Mouse (Mus musculus): ENCODE measurements around the gene Ski.

Ski gene

DNA sequence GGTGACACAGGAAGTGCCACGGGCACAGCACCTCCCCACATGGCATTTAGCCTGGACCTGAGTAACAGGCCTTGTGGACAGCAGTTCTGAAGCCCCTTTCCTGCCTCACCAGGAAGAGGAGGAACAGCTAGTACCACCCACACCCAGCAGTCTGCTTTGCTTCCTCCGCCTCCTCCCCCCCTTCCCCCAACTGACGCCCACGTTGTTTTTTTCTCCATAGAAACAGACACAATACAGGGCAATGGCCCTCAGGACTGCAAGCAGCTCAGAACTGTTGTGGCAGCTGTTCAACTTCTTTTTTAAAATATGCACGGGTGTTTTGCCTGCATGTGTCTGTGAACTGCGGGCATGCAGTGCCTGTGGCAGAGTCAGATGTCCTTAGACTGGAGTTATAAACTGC, 44.1 kb downstream of the Ski start:
- peak; percentile 55 for DNase-seq (ENCODE audit: extremely low spot score, low spot score)

DNA sequence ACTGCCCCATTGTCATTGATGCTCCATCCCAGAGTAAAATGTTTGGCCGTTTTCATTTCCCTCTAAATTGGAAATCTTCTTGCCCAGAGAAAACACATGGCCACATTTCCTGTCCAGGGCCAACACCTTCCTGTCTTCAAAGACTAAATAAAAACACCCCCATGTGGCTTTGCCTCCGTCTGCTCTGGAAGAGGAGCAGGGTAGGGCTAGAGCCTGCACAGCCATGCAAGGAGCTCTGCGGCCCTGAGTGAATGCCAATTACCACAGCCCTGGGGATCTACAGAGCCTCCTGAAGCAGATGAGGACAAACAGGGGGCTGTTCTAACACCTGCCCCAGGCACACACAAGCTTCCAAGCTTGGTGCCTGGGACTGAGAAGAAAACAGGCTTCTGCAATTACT, 46.2 kb downstream of the Ski start:
- DNase-seq (ENCODE audit: extremely low spot score, low spot score): no peak

DNA sequence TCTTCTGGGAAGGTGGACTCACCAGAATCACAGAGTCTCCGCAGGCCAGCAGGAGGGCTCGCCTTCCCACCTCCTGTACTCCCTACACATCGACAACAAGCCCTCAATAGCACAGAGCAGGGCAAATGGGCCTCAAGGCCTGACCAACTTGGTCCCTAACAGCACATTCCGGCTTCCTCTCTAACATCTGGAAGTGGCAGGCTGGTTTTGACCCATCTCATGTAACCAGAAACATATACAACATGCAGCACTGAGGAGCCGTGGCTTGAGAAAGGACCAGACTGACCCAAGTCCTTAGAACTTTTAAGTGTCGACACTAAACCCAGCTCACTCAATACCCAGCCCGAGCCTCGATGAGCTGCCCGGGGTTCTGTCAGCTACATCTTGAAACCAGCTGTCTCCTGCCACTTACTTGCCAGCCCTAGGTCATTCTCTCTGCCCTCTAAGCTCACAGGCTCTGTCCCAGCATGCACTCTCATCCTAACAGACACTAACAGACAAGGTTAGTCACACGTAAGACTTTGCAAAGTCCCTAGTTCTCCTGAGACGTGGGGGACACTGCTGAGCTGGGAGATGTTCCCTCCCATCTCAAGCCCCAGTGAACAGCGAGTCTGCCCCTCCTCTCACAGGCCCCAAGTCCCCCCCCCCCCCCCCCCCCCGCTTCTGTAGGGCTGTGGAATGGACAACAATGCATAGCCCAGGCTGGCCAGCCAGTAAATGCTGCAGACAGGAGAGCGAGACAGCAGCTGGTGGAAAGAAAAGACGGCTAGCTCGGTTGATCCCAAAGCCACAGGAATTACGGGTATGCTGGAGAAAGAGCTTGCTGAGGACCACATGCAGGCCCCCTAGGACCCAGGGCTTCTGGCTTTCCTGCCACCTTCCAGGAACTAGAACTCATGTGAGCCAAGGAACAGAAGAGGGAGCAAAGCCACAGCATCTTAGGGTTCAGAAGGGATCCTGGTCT, 48.3 kb downstream of the Ski start:
- DNase-seq (ENCODE audit: extremely low spot score, low spot score): no peak

DNA sequence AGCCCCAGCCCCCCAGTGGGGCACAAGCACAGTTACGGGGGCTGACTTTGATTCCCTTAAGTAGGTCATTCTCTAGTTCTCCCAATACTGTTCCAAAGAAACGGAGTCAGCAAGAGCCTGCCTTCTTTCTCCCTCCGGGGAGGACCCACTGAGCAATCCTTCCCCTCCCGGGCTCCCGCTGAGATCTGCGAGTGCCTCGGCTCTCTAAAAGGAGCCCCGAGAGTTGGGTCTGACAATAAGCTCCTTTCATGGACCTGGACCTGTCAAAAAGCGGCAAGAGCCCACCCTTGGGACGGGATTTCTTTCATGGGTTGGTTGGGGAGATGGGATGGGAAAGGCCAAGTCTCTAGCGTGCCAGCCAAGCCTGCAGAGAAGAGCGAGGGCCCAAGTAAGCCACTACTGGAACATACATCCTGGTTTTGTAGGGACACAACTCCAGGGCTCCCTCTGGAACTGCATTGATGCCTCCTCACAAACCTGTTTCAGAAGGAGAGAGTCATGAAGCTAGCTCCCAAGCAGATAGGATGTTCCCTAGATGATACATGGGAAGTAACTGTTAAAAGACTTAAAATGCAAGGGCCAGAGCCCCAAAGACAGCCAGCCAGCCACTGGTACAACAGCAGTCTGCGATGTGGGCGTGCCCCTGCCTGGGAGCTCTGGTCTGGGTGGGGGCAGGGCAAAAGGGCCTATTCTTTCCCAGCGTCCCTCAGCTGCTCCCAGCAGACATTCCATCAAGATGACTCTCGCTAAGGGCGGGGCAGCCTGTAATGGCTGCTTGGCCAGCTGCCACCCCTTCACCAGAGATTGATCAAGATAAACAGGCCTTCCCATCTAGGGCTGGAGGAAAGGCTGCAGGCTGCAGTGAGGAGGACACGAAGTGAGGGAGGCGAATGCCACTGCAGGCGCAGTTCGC, 49.2 kb downstream of the Ski start:
- peak; percentile 89 for DNase-seq (ENCODE audit: extremely low spot score, low spot score)

GRCm38 (mm10) chr4:155171961-155172533, 50.3 kb downstream of the Ski start:
- no peak for DNase-seq (ENCODE audit: extremely low spot score, low spot score)

DNA sequence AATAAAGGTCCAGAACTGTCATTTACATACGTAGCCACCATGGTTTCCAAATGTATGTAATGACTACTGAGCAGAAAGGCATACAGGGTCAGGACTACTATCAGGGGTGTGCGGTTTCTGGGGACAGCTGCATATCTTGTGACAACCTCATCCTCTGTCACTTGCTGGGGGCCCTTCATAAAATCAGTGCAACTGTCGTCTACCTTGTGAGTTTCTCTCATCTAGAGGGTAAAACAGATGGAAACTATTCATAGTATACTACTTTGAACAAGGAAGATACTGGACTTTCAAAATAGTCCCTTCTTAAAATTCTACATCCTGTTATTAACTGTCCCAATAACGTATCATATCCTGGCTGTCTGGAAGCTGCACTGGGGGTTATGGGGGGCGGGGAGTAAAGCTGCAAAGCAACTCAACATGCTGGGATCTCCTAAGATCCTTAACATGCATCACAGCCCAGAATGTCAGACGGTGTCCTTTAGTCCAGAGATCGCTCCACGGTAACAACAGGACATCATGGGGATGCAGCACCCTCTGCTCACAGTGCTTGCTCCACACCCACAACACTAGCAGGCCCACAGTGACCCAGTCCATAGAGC, 51.7 kb downstream of the Ski start:
- no peak for DNase-seq (ENCODE audit: extremely low spot score, low spot score)

GRCm38 (mm10) chr4:155168835-155169252, 53.5 kb downstream of the Ski start:
- DNase-seq (ENCODE audit: extremely low spot score, low spot score): no peak

GRCm38 (mm10) chr4:155165861-155166260, 56.5 kb downstream of the Ski start:
- DNase-seq (ENCODE audit: extremely low spot score, low spot score): no peak

GRCm38 (mm10) chr4:155164550-155164949, 57.8 kb downstream of the Ski start:
- DNase-seq (ENCODE audit: extremely low spot score, low spot score): no peak

DNA sequence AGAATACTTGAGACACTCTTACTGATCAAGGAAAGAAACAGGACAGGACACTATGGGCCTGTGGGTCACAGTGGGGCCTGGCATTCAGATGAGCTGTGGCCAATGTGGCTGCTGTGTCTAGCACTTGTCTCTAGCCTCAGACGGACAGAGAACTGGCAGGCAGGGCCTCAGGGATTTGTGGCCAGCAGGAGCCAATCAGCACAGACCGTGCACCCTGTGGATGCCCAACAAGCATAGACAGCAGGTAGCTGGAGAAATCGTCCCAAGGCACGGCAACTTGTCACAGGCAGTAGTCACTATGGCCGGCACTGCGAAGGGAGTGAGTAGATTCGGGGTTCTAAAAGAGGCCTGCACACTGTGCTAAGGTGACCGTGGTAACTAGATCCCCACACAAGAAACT, 58.7 kb downstream of the Ski start:
- no peak for DNase-seq (ENCODE audit: extremely low spot score, low spot score)

DNA sequence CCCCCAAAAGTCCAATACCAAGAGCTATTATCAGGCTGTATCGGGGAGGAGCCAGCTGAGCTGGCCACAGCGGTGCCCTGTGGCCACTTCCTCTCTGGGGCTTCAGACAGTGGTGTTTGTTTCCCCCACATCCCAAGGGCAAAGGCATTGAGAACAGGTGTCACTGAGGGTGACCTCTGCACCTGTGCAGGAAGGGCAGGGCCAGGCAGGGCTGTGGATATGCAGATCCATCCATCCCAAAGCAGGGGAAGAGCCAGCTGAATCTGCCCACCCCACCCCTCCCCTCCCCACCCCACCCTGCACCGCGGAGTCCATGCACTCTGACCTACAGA, 59.1 kb downstream of the Ski start:
- no peak for DNase-seq (ENCODE audit: extremely low spot score, low spot score)

- no peak for DNase-seq (ENCODE audit: extremely low spot score, low spot score)
Observed at GRCm38 (mm10) chr4:155162433-155163319, 59.7 kb downstream of the Ski start.

DNA sequence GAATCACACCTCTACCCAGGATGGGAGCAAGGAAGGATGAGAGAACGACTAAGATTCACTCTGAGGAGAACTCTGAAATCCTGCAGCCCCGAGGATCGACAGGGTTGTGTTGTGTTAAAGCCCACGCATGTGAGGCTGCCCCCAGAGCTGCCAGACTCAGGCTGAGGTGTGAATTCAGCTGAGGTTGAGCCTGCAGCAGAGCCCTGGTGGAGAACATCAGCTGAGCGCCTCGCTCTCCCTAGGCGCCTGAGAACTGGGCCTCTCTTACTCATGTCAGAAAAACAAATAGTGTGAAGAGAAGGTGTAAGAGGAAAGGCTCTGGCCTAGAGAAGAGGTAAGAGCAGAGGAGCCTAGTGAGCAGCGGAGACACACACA, 63.9 kb downstream of the Ski start:
- no peak for DNase-seq (ENCODE audit: extremely low spot score, low spot score)

DNA sequence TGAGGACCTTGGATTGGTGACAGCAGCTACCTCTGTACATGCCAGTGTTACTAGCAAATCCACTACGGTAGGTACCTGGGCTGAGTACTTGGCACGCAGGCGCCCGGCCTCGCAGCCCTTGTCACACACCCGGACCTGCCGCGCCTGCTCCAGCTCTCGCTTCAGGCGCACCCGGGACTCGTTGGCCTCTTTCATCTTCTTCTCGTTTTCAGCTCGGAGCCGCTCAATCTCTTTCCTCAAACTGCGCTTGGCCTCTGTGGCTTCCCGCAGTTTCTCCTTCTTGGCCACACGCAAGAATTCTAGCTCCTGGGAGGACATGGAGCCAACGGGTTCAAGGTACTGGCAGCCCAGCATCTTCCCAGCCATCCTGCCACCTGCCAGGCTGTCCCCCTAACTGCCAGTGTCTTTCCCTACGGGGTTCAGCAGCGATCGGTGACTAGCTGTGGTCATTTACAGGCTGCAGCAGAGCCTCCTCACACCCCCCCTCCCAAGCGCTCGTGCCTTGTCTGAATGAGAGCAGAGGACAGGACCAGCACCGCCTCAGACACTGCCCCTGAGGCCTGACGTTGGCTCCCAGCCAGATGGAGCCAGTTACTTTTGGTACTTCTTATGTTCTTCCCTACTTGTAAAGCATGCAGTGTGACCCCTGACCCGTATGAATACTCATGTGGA, 64.4 kb downstream of the Ski start:
- no peak for DNase-seq (ENCODE audit: extremely low spot score, low spot score)

- DNase-seq (ENCODE audit: extremely low spot score, low spot score): no peak
Observed at GRCm38 (mm10) chr4:155156734-155157133, 65.7 kb downstream of the Ski start.

GRCm38 (mm10) chr4:155154986-155155385, 67.4 kb downstream of the Ski start:
- no peak for DNase-seq (ENCODE audit: extremely low spot score, low spot score)

GRCm38 (mm10) chr4:155153389-155154072, 68.9 kb downstream of the Ski start:
- no peak for DNase-seq (ENCODE audit: extremely low spot score, low spot score)

GRCm38 (mm10) chr4:155152476-155152875, 69.9 kb downstream of the Ski start:
- no peak for DNase-seq (ENCODE audit: extremely low spot score, low spot score)

- DNase-seq (ENCODE audit: extremely low spot score, low spot score): no peak
Observed at GRCm38 (mm10) chr4:155151845-155152244, 70.5 kb downstream of the Ski start.

Data from neural tube, embryonic 10.5 days (tissue).